Mouse (Mus musculus): Measurements from ENCODE around the gene Gm20379. TPM values are rescaled to one million over a fixed set of nuclear protein-coding genes. Genes with fewer than 3 reads are reported as not detected.

The Gm20379 gene
- polyA plus RNA-seq, 1 experiment from 2014 or later = 1.1 TPM

GRCm38 (mm10) chr13:92351100-92351499, 45.3 kb downstream of the Gm20379 start:
- no peak overlapping the region for H3K4me3 ChIP-seq (replicated peaks; ENCODE audit: low read length)
- 94% methylated on average over 6 of the region's 6 CpGs for WGBS
- H3K27me3 ChIP-seq (ENCODE audit: control insufficient read depth, insufficient read depth, low read length) = no peaks in the 10 kb centered on the region
- no peak for ATAC-seq (ENCODE audit: low FRiP score)
- H3K4me1 ChIP-seq (replicated peaks; ENCODE audit: control insufficient read depth, insufficient read depth, low read length) = peaks cover 16% of the 10 kb centered on the region
- H3K4me2 ChIP-seq (replicated peaks) = no peak overlapping the region
- H3K36me3 ChIP-seq (replicated peaks; ENCODE audit: control insufficient read depth, insufficient read depth) = peaks cover 29% of the 10 kb centered on the region
- no peak overlapping the region for H3K9ac ChIP-seq
- no peak for DNase-seq (ENCODE audit: low spot score)
- no peak overlapping the region for H3K27ac ChIP-seq
- no peaks in the 10 kb centered on the region for H3K9me3 ChIP-seq (ENCODE audit: control insufficient read depth, low read length)

GRCm38 (mm10) chr13:92353956-92354355, 48.2 kb downstream of the Gm20379 start:
- peak overlapping the region; percentile 63 for H3K27ac ChIP-seq
- H3K4me2 ChIP-seq (replicated peaks) = peak overlapping the region; percentile 95
- no peaks in the 10 kb centered on the region for H3K9me3 ChIP-seq (ENCODE audit: control insufficient read depth, low read length)
- peak overlapping the region; percentile 48 for H3K4me3 ChIP-seq (replicated peaks; ENCODE audit: low read length)
- peaks cover 16% of the 10 kb centered on the region for H3K4me1 ChIP-seq (replicated peaks; ENCODE audit: control insufficient read depth, insufficient read depth, low read length)
- peak overlapping the region; percentile 52 for H3K9ac ChIP-seq
- WGBS = 20% methylated on average over 4 of the region's 4 CpGs
- DNase-seq (ENCODE audit: low spot score) (peak; percentile 41), ATAC-seq (ENCODE audit: low FRiP score) (no peak)
- H3K36me3 ChIP-seq (replicated peaks; ENCODE audit: control insufficient read depth, insufficient read depth) = 0 out of 2 replicates have a peak, but pooled peaks cover 3% of the 10 kb centered on the region
- H3K27me3 ChIP-seq (ENCODE audit: control insufficient read depth, insufficient read depth, low read length) = no peaks in the 10 kb centered on the region

- Histone ChIP-seq H3K36me3 (replicated peaks; ENCODE audit: control insufficient read depth, insufficient read depth) (no peaks in the 10 kb centered on the region), H3K27ac (peak within 1 kb of the TSS; percentile 81), H3K9me3 (ENCODE audit: control insufficient read depth, low read length) (no peaks in the 10 kb centered on the region), H3K4me2 (replicated peaks) (peak within 1 kb of the TSS; percentile 95), H3K9ac (peak within 1 kb of the TSS; percentile 52), H3K4me3 (replicated peaks; ENCODE audit: low read length) (peak within 1 kb of the TSS; percentile 48), H3K4me1 (replicated peaks; ENCODE audit: control insufficient read depth, insufficient read depth, low read length) (peaks cover 16% of the 10 kb centered on the region), H3K27me3 (ENCODE audit: control insufficient read depth, insufficient read depth, low read length) (no peaks in the 10 kb centered on the region)
- under 1% methylated on average over 76 of the region's 76 CpGs for WGBS
- ATAC-seq (ENCODE audit: low FRiP score) = peak; percentile 97
- DNase-seq (ENCODE audit: low spot score) = peak; percentile 99
Measured at GRCm38 (mm10) chr13:92354456-92355271, 48.9 kb downstream of the Gm20379 start, which contains the start of the genes Dhfr and Msh3. Dhfr (plus strand) TSS chr13:92354726. Msh3 (minus strand) TSS chr13:92355003.

DNA sequence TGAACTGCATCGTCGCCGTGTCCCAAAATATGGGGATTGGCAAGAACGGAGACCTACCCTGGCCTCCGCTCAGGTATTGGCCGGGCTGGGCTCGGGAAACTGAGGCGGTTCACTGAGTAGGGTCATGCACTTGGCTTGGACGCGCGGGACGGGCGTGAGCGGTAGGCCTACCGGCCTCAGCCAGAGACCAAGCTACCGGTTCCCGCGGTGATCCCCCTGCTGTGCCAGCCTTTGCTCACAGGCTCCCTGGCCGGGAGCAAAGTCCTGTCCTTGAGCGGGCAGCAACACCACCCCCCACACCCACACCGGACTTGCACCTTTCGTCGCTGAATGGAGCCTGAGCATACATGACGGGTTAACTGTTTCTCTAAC, 49.5 kb downstream of the Gm20379 start:
- Histone ChIP-seq H3K4me3 (replicated peaks; ENCODE audit: low read length) (peak overlapping the region; percentile 48), H3K9me3 (ENCODE audit: control insufficient read depth, low read length) (no peaks in the 10 kb centered on the region), H3K36me3 (replicated peaks; ENCODE audit: control insufficient read depth, insufficient read depth) (no peaks in the 10 kb centered on the region), H3K27me3 (ENCODE audit: control insufficient read depth, insufficient read depth, low read length) (no peaks in the 10 kb centered on the region), H3K4me1 (replicated peaks; ENCODE audit: control insufficient read depth, insufficient read depth, low read length) (peaks cover 16% of the 10 kb centered on the region), H3K27ac (no peak overlapping the region), H3K4me2 (replicated peaks) (peak overlapping the region; percentile 95), H3K9ac (peak overlapping the region; percentile 46)
- ATAC-seq (ENCODE audit: low FRiP score) = peak; percentile 52
- DNase-seq (ENCODE audit: low spot score) = no peak
- WGBS = 1% methylated on average over 24 of the region's 24 CpGs

- H3K9ac ChIP-seq = no peak overlapping the region
Measured at GRCm38 (mm10) chr13:92356376-92356775, 50.6 kb downstream of the Gm20379 start.

More at GRCm38 (mm10) chr13:92356376-92356775, 50.6 kb downstream of the Gm20379 start:
- H3K4me3 ChIP-seq (replicated peaks; ENCODE audit: low read length) = no peak overlapping the region
- H3K4me2 ChIP-seq (replicated peaks) = peak overlapping the region; percentile 95
- peaks cover 16% of the 10 kb centered on the region for H3K4me1 ChIP-seq (replicated peaks; ENCODE audit: control insufficient read depth, insufficient read depth, low read length)
- ATAC-seq (ENCODE audit: low FRiP score) (no peak), DNase-seq (ENCODE audit: low spot score) (no peak)
- no peak overlapping the region for H3K27ac ChIP-seq
- H3K27me3 ChIP-seq (ENCODE audit: control insufficient read depth, insufficient read depth, low read length) = no peaks in the 10 kb centered on the region
- H3K36me3 ChIP-seq (replicated peaks; ENCODE audit: control insufficient read depth, insufficient read depth) = no peaks in the 10 kb centered on the region
- H3K9me3 ChIP-seq (ENCODE audit: control insufficient read depth, low read length) = no peaks in the 10 kb centered on the region
- 74% methylated on average over 7 of the region's 7 CpGs for WGBS

Other genes starting within 250 kb of the Gm20379 start
- gene Rasgrf2, start 174.3 kb upstream of the Gm20379 start, polyA plus RNA-seq (2014; fragmentation: Nextera tagmentation; extraction: Ambion mirVana) = 6.5 and 10.1 TPM in 2 replicates
- 4.7 and 5.1 TPM in 2 replicates for gene Dhfr, start 48.7 kb downstream of the Gm20379 start, polyA plus RNA-seq (2014; fragmentation: Nextera tagmentation; extraction: Ambion mirVana)
- gene Msh3, start 49.0 kb downstream of the Gm20379 start, polyA plus RNA-seq (2014; fragmentation: Nextera tagmentation; extraction: Ambion mirVana) = 27.5 and 28.0 TPM in 2 replicates
- 2.7 and 3.5 TPM in 2 replicates for gene Ankrd34b, start 119.9 kb downstream of the Gm20379 start, polyA plus RNA-seq (2014; fragmentation: Nextera tagmentation; extraction: Ambion mirVana)
- gene Fam151b, start 178.0 kb downstream of the Gm20379 start, polyA plus RNA-seq (2014; fragmentation: Nextera tagmentation; extraction: Ambion mirVana) = not detected in 2 replicates
- 13.1 and 13.7 TPM in 2 replicates for gene Zfyve16, start 224.9 kb downstream of the Gm20379 start, polyA plus RNA-seq (2014; fragmentation: Nextera tagmentation; extraction: Ambion mirVana)